Mouse (Mus musculus) limb, embryonic 14.5 days (tissue): ENCODE results near the gene Ostn. TPM values are rescaled to one million over a fixed set of nuclear protein-coding genes. Genes with fewer than 3 reads are reported as not detected.

Experiments
- ATAC-seq: fragments of 200-750 bp; cut with Nextera tagmentation; 2 replicates; pipeline ENCODE4 v1.8.0; 2017; ENCODE audit warnings: low read depth, moderate number of reproducible peaks, moderate TSS enrichment; ENCODE audit not compliant: low FRiP score
- DNase-seq: peaks from one replicate; pipeline ENCODE4 v3.0.0-alpha.2; 2015; ENCODE audit warnings: low spot score
- H3K27ac ChIP-seq: fragments of 300-500 bp; sonication (generic); replicated peaks from 2 replicates; pipeline ENCODE4 v1.5.1; 2014; ENCODE audit warnings: low read depth, mild to moderate bottlenecking, low read length, moderate library complexity, mixed read lengths
- H3K27me3 ChIP-seq: fragments of 300-500 bp; sonication (generic); 2 replicates; pipeline ENCODE4 v1.6.1; 2014; ENCODE audit warnings: low read length, mixed read lengths; ENCODE audit not compliant: control insufficient read depth, insufficient read depth
- H3K36me3 ChIP-seq: fragments of 300-500 bp; sonication (generic); 2 replicates; pipeline ENCODE4 v1.6.1; 2014; ENCODE audit warnings: mild to moderate bottlenecking, low read length, moderate library complexity, mixed read lengths; ENCODE audit not compliant: control insufficient read depth, insufficient read depth
- H3K4me1 ChIP-seq: fragments of 300-500 bp; sonication (generic); 2 replicates; pipeline ENCODE4 v1.6.1; 2014; ENCODE audit warnings: antibody characterized with exemption, low read length, mixed read lengths; ENCODE audit not compliant: control insufficient read depth, insufficient read depth
- H3K4me2 ChIP-seq: fragments of 300-500 bp; sonication (generic); replicated peaks from 2 replicates; pipeline ENCODE4 v1.6.1; 2014; ENCODE audit warnings: low read depth, mild to moderate bottlenecking, low read length, moderate library complexity; ENCODE audit not compliant: severe bottlenecking
- H3K4me3 ChIP-seq: fragments of 300-500 bp; sonication (generic); replicated peaks from 2 replicates; pipeline ENCODE4 v1.5.1; 2014; ENCODE audit warnings: low read length
- H3K9ac ChIP-seq: fragments of 300-500 bp; sonication (generic); 2 replicates; pipeline ENCODE4 v1.6.1; 2014; ENCODE audit warnings: mild to moderate bottlenecking, low read depth, low read length, moderate library complexity; ENCODE audit not compliant: severe bottlenecking
- H3K9me3 ChIP-seq: fragments of 300-500 bp; sonication (generic); 2 replicates; pipeline ENCODE4 v1.6.1; 2016; ENCODE audit warnings: low read length; ENCODE audit not compliant: control insufficient read depth
- POLR2A ChIP-seq: fragments of 200-500 bp; IDR thresholded peaks from 2 replicates; pipeline ENCODE4 v1.8.0; 2012; ENCODE audit warnings: inconsistent platforms, mild to moderate bottlenecking, moderate library complexity, borderline replicate concordance; ENCODE audit not compliant: insufficient read depth, insufficient read length; ENCODE audit errors: extremely low read depth
- WGBS: fragments of 180-500 bp; shearing (Covaris S2); extraction: QIAGEN DNeasy Blood & Tissue Kit; methylation state at CpG from one replicate; pipeline ENCODE4 v1.1.7; 2014; 5-methylcytosine and 5-hydroxymethylcytosine counted together
- polyA plus RNA-seq, 2 experiments: library from polyadenylated mRNA; depleted of rRNA in 1 of 2; stranded (reverse) in 1 of 2; unstranded in 1 of 2; fragments of >200 nt; fragmentation: Nextera tagmentation in 1 of 2; extraction: Ambion mirVana in 1 of 2; gene quantifications; 2 replicates each; pipeline versions ENCODE4 v1.2.1 to v1.2.3; 2012 to 2014

The Ostn gene
- polyA plus RNA-seq, 2 experiments = 3.0 to 7.4 TPM

- no peak for TF ChIP-seq POLR2A
- Histone ChIP-seq H3K9me3 (no peaks in the 10 kb centered on the region), H3K4me2 (no peak overlapping the region), H3K27me3 (no peaks in the 10 kb centered on the region), H3K9ac (no peak overlapping the region), H3K36me3 (no peaks in the 10 kb centered on the region), H3K4me3 (no peak overlapping the region), H3K4me1 (no peaks in the 10 kb centered on the region), H3K27ac (no peak overlapping the region)
- ATAC-seq (no peak), DNase-seq (no peak)
- WGBS = 74% methylated on average over 2 of the region's 2 CpGs
Observed at GRCm38 (mm10) chr16:27354464-27354863, 47.2 kb downstream of the Ostn start.

GRCm38 (mm10) chr16:27360059-27360458 is 52.8 kb downstream of the Ostn start:
- no peak for TF ChIP-seq POLR2A
- H3K27ac ChIP-seq = no peak overlapping the region

GRCm38 (mm10) chr16:27370191-27370590 is 62.9 kb downstream of the Ostn start, which contains the start of gene Uts2b:
Gene Uts2b, minus strand, starts transcription at chr16:27370239.
- DNase-seq (no peak), ATAC-seq (no peak)
- TF ChIP-seq POLR2A = no peak
- no peaks in the 10 kb centered on the region for H3K4me1 ChIP-seq
- H3K4me2 ChIP-seq = no peak within 1 kb of the TSS
- H3K36me3 ChIP-seq = no peaks in the 10 kb centered on the region
- 26% methylated on average over 8 of the region's 8 CpGs for WGBS
- H3K27ac ChIP-seq = no peak within 1 kb of the TSS
- H3K4me3 ChIP-seq = no peak within 1 kb of the TSS
- no peaks in the 10 kb centered on the region for H3K9me3 ChIP-seq
- no peaks in the 10 kb centered on the region for H3K27me3 ChIP-seq
- no peak within 1 kb of the TSS for H3K9ac ChIP-seq

More at GRCm38 (mm10) chr16:27360059-27360458, 52.8 kb downstream of the Ostn start:
- WGBS = 95% methylated on average over 1 of the region's 1 CpGs
- Histone ChIP-seq H3K4me1 (no peaks in the 10 kb centered on the region), H3K27me3 (no peaks in the 10 kb centered on the region), H3K4me3 (no peak overlapping the region), H3K36me3 (no peaks in the 10 kb centered on the region), H3K4me2 (no peak overlapping the region), H3K9ac (no peak overlapping the region), H3K9me3 (no peaks in the 10 kb centered on the region)
- ATAC-seq (no peak), DNase-seq (no peak)

- no peaks in the 10 kb centered on the region for H3K9me3 ChIP-seq
- DNase-seq (no peak), ATAC-seq (no peak)
- H3K4me1 ChIP-seq = no peaks in the 10 kb centered on the region
- WGBS = 30% methylated on average over 2 of the region's 2 CpGs
- no peaks in the 10 kb centered on the region for H3K27me3 ChIP-seq
- no peak overlapping the region for H3K9ac ChIP-seq
- no peaks in the 10 kb centered on the region for H3K36me3 ChIP-seq
- H3K27ac ChIP-seq = no peak overlapping the region
- no peak for TF ChIP-seq POLR2A
- H3K4me2 ChIP-seq = no peak overlapping the region
- no peak overlapping the region for H3K4me3 ChIP-seq
Observed at GRCm38 (mm10) chr16:27370700-27371099, 63.4 kb downstream of the Ostn start.

- 68% methylated on average over 3 of the region's 3 CpGs for WGBS
- no peak for ATAC-seq
- Histone ChIP-seq H3K4me2 (no peak overlapping the region), H3K4me1 (no peaks in the 10 kb centered on the region), H3K27ac (no peak overlapping the region), H3K9me3 (no peaks in the 10 kb centered on the region), H3K27me3 (no peaks in the 10 kb centered on the region), H3K4me3 (no peak overlapping the region), H3K9ac (no peak overlapping the region), H3K36me3 (no peaks in the 10 kb centered on the region)
- no peak for TF ChIP-seq POLR2A
- DNase-seq = no peak
Observed at GRCm38 (mm10) chr16:27374139-27374538, 66.8 kb downstream of the Ostn start.

GRCm38 (mm10) chr16:27375318-27375717 is 68.0 kb downstream of the Ostn start:
- Histone ChIP-seq H3K9me3 (no peaks in the 10 kb centered on the region), H3K36me3 (no peaks in the 10 kb centered on the region), H3K4me1 (no peaks in the 10 kb centered on the region), H3K4me2 (no peak overlapping the region), H3K4me3 (no peak overlapping the region), H3K27ac (no peak overlapping the region), H3K9ac (no peak overlapping the region), H3K27me3 (no peaks in the 10 kb centered on the region)
- 92% methylated on average over 2 of the region's 2 CpGs for WGBS
- no peak for ATAC-seq
- TF ChIP-seq POLR2A = no peak
- no peak for DNase-seq
